Mouse (Mus musculus): ENCODE data around the gene Tmem135.

GRCm38 (mm10) chr7:89370086-89370485 is 33.9 kb downstream of the Tmem135 start:
- TF ChIP-seq CTCF (IDR thresholded peaks at IDR 0.05; ENCODE audit: low read depth, low read length) (no peak), GATA1 (IDR thresholded peaks at IDR 0.05; ENCODE audit: borderline replicate concordance, low read length) (no peak)

Data from G1E (cell line).